Mouse (Mus musculus) lung, postnatal 0 days (tissue): ENCODE data around the gene Cd52. TPM values are rescaled to one million over a fixed set of nuclear protein-coding genes. Genes with fewer than 3 reads are reported as not detected.

ENCODE experiments used
- ATAC-seq: fragments of 200-750 bp; cut with Nextera tagmentation; 2 replicates; pipeline ENCODE4 v1.8.0; 2017; ENCODE audit warnings: moderate library complexity
- DNase-seq: peaks from one replicate; pipeline ENCODE4 v3.0.0-alpha.2; 2016; ENCODE audit warnings: low spot score
- H3K27ac ChIP-seq: fragments of 300-500 bp; sonication (generic); 2 replicates; pipeline ENCODE4 v1.5.1; 2014; ENCODE audit warnings: antibody characterized with exemption, mild to moderate bottlenecking, low read length, mixed read lengths
- H3K27me3 ChIP-seq: fragments of 300-500 bp; sonication (generic); replicated peaks from 2 replicates; pipeline ENCODE4 v1.6.1; 2014; ENCODE audit warnings: low read length, mixed read lengths; ENCODE audit not compliant: insufficient read depth
- H3K36me3 ChIP-seq: fragments of 300-500 bp; sonication (generic); 2 replicates; pipeline ENCODE4 v1.6.1; 2014; ENCODE audit warnings: low read length, mixed read lengths; ENCODE audit not compliant: insufficient read depth
- H3K4me1 ChIP-seq: fragments of 300-500 bp; sonication (generic); 2 replicates; pipeline ENCODE4 v1.6.1; 2014; ENCODE audit warnings: antibody characterized with exemption, low read depth, low read length, mixed read lengths; ENCODE audit not compliant: insufficient read depth
- H3K4me2 ChIP-seq: fragments of 300-500 bp; sonication (generic); replicated peaks from 2 replicates; pipeline ENCODE4 v1.6.1; 2014; ENCODE audit warnings: low read depth, mild to moderate bottlenecking, low read length, moderate library complexity, mixed read lengths
- H3K4me3 ChIP-seq: fragments of 300-500 bp; sonication (generic); 2 replicates; pipeline ENCODE4 v1.5.1; 2014; ENCODE audit warnings: low read depth, low read length
- H3K9ac ChIP-seq: fragments of 300-500 bp; sonication (generic); replicated peaks from 2 replicates; pipeline ENCODE4 v1.6.1; 2014; ENCODE audit warnings: low read depth, mild to moderate bottlenecking
- H3K9me3 ChIP-seq: fragments of 300-500 bp; sonication (generic); 2 replicates; pipeline ENCODE4 v1.6.1; 2016; ENCODE audit warnings: low read length, mixed read lengths
- CTCF ChIP-seq: IDR thresholded peaks from 2 replicates; pipeline ENCODE4 v1.5.1; 2016; ENCODE audit warnings: antibody characterized with exemption, mild to moderate bottlenecking
- EP300 ChIP-seq: IDR thresholded peaks from 2 replicates; pipeline ENCODE4 v1.6.1; 2016; ENCODE audit warnings: antibody characterized with exemption, mild to moderate bottlenecking, control low read depth
- WGBS: fragments of 180-500 bp; shearing (Covaris S2); extraction: QIAGEN DNeasy Blood & Tissue Kit; methylation state at CpG from one replicate; pipeline ENCODE4 v1.1.7; 2014; 5-methylcytosine and 5-hydroxymethylcytosine counted together
- polyA plus RNA-seq: library from polyadenylated mRNA; unstranded; fragments of >200 nt; fragmentation: Nextera tagmentation; extraction: Ambion mirVana; gene quantifications from 2 replicates; pipeline ENCODE4 v1.2.1, GENCODE M21; 2015

Gene Cd52
- polyA plus RNA-seq, 1 experiment from 2014 or later = 65.9 TPM

GRCm38 (mm10) chr4:134120192-134120805 is 25.4 kb upstream of the Cd52 start:
- H3K27me3 ChIP-seq = no peaks in the 10 kb centered on the region
- no peak for TF ChIP-seq EP300
- TF ChIP-seq CTCF = no peak
- H3K9me3 ChIP-seq = no peaks in the 10 kb centered on the region
- no peak overlapping the region for H3K27ac ChIP-seq
- no peak overlapping the region for H3K4me3 ChIP-seq
- DNase-seq = no peak
- ATAC-seq = no peak
- no peak overlapping the region for H3K4me2 ChIP-seq
- H3K9ac ChIP-seq = no peak overlapping the region
- WGBS = 76% methylated on average over 6 of the region's 6 CpGs
- H3K36me3 ChIP-seq = no peaks in the 10 kb centered on the region
- H3K4me1 ChIP-seq = no peaks in the 10 kb centered on the region

- WGBS = 67% methylated on average over 9 of the region's 9 CpGs
Observed at GRCm38 (mm10) chr4:134119644-134120043, 24.8 kb upstream of the Cd52 start.

DNA sequence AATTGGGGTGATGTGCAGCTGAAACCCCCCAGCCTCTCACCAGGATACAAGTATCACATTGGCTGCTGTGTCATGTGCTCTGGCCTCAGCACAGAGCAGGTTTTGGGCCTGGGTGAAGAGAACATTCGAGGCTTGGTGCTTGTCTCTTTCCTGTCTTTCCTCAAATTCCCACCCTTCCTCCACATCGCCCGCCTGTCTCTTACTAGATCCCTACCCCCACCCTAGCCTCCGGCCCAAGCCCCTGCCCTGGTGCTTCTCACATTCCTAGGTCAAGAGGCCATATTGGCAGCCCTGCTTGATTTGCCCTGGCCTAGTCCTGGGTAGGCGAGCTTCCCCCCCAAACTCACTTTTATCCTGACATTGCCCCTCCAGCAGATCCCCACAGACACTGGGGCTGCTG is 24.2 kb upstream of the Cd52 start:
- no peak overlapping the region for H3K27ac ChIP-seq
- TF ChIP-seq EP300 (no peak), CTCF (no peak)
- H3K4me2 ChIP-seq = no peak overlapping the region

More at GRCm38 (mm10) chr4:134119644-134120043, 24.8 kb upstream of the Cd52 start:
- H3K36me3 ChIP-seq = no peaks in the 10 kb centered on the region
- ATAC-seq = no peak
- no peaks in the 10 kb centered on the region for H3K9me3 ChIP-seq
- TF ChIP-seq CTCF (peak; percentile 65), EP300 (no peak)
- no peak overlapping the region for H3K4me3 ChIP-seq
- no peak overlapping the region for H3K27ac ChIP-seq
- DNase-seq = no peak
- no peak overlapping the region for H3K9ac ChIP-seq
- H3K27me3 ChIP-seq = no peaks in the 10 kb centered on the region
- no peak overlapping the region for H3K4me2 ChIP-seq
- H3K4me1 ChIP-seq = no peaks in the 10 kb centered on the region

DNA sequence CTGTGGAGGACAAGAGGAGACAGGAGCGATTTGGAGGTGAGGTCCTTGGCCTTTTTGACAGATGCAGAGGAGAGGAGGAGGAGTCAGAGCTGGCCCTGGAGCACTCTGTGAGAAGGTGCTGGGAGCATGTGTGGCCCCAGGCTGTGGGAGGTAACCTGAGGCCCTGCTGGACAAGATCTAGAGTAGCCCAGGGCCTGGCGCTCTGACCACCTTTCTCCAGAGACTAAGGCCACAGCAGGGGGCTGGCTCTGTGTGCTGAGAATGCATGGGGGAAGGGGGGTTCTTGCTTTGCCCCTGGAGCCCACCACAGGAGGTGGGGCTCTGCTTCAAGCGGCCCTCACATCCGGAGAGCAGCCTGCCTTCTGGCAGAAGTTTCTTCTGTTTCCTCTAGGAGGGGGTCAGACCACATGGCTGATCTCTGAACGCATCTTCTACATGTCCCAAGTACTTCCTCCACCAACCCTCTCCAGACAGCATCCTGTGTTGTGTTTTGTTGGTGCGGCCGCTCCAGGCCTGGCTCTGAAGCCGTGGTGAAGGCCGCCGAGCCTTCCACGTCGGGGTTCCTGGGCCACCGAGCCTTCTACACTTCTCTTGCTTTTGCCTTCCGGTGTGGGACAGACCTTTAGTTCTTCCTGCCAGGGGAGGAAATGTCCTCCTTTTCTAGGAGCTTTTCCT is 23.4 kb upstream of the Cd52 start:
- TF ChIP-seq CTCF = no peak
- TF ChIP-seq EP300 = no peak
- 55% methylated on average over 14 of the region's 14 CpGs for WGBS
- H3K4me3 ChIP-seq = no peak overlapping the region
- H3K27ac ChIP-seq = no peak overlapping the region
- no peak; the same call in 1 of the 2 replicates for ATAC-seq
- peak; percentile 31 for DNase-seq
- H3K4me2 ChIP-seq = no peak overlapping the region
- no peak overlapping the region for H3K9ac ChIP-seq
- no peaks in the 10 kb centered on the region for H3K27me3 ChIP-seq
- H3K9me3 ChIP-seq = no peaks in the 10 kb centered on the region
- H3K36me3 ChIP-seq = no peaks in the 10 kb centered on the region
- H3K4me1 ChIP-seq = no peaks in the 10 kb centered on the region

More for the DNA sequence above, 24.2 kb upstream of the Cd52 start:
- no peaks in the 10 kb centered on the region for H3K36me3 ChIP-seq
- H3K9me3 ChIP-seq = no peaks in the 10 kb centered on the region
- H3K4me3 ChIP-seq = no peak overlapping the region
- H3K27me3 ChIP-seq = no peaks in the 10 kb centered on the region
- no peak for ATAC-seq
- 73% methylated on average over 5 of the region's 5 CpGs for WGBS
- no peak for DNase-seq
- no peak overlapping the region for H3K9ac ChIP-seq
- no peaks in the 10 kb centered on the region for H3K4me1 ChIP-seq

DNA sequence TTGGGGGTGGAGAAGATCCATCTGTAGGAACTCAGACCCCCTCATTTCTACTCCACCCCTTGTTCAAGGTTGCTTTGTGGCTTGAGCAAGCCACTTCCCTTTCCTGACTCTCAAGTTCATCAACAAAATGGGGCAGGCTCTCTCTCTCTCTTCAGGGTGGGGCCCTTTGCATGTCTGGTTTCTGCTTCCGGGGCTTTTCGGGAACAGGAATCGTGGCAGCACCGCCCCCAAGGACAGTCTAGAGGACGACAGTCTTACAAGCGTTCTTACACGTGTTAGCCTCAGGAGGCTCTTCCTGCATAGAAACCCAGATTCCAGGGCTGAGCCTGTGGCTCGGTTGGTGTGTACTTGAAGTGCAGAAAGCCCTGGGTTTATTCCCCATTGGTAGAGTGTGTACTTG is 22.1 kb upstream of the Cd52 start:
- H3K9me3 ChIP-seq = no peaks in the 10 kb centered on the region
- no peaks in the 10 kb centered on the region for H3K4me1 ChIP-seq
- DNase-seq (peak; percentile 63), ATAC-seq (peak; percentile 48)
- no peaks in the 10 kb centered on the region for H3K36me3 ChIP-seq
- no peak overlapping the region for H3K27ac ChIP-seq
- H3K27me3 ChIP-seq = no peaks in the 10 kb centered on the region
- TF ChIP-seq EP300 (no peak), CTCF (no peak)
- 59% methylated on average over 8 of the region's 8 CpGs for WGBS
- no peak overlapping the region for H3K4me3 ChIP-seq
- H3K4me2 ChIP-seq = no peak overlapping the region
- no peak overlapping the region for H3K9ac ChIP-seq

DNA sequence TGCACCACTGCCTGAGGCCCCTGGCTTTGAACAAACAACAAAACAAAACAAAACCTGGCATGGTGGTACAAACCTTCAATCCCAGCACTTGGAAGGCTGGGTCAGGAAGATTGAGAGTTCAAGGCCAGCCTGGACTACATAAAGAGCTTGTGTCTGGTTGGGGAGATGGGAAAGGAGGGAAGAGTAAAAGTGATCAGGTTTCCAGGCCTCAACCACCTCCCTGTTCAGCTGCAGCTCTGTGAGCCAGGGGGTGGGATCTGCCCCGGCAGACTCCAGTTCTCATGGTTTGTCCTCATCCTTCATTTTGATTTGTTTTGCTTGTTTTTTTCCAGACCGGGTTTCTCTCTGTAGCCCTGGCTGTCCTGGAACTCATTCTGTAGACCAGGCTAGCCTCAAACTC is 21.6 kb upstream of the Cd52 start:
- DNase-seq = no peak

More for the DNA sequence above, 21.6 kb upstream of the Cd52 start:
- Histone ChIP-seq H3K4me1 (no peaks in the 10 kb centered on the region), H3K36me3 (no peaks in the 10 kb centered on the region), H3K27me3 (no peaks in the 10 kb centered on the region), H3K27ac (no peak overlapping the region), H3K9ac (no peak overlapping the region), H3K4me2 (no peak overlapping the region), H3K4me3 (no peak overlapping the region), H3K9me3 (no peaks in the 10 kb centered on the region)
- TF ChIP-seq CTCF (no peak), EP300 (no peak)
- 62% methylated on average over 2 of the region's 2 CpGs for WGBS
- ATAC-seq = no peak
